Mouse (Mus musculus) heart, adult 2 months (tissue): ENCODE data around the gene Slc35e2. TPM values are rescaled to one million over a fixed set of nuclear protein-coding genes. Genes with fewer than 3 reads are reported as not detected.
A peak's percentile ranks its signal among the peaks of the same experiment; 100 is the strongest.
"Not testable (repeated sequence)": the region's sequence is repeated elsewhere in the genome, so short reads cannot be mapped to it uniquely, and the experiment has no call there.

ENCODE experiments used
- DNase-seq, 2 experiments: peaks; one replicate each; pipeline ENCODE4 v3.0.0; 2021
- H3K27ac ChIP-seq: fragments of 200-600 bp; 2 replicates; pipeline ENCODE4 v1.8.1; 2022
- H3K27me3 ChIP-seq: fragments of 200-500 bp; 2 replicates; pipeline ENCODE4 v1.6.1; 2012; ENCODE audit warnings: mild to moderate bottlenecking, low read length, inconsistent platforms, mixed read lengths; ENCODE audit not compliant: control insufficient read depth, insufficient read depth
- H3K36me3 ChIP-seq: fragments of 200-500 bp; 2 replicates; pipeline ENCODE4 v1.6.1; 2012; ENCODE audit warnings: low read length, inconsistent platforms; ENCODE audit not compliant: control insufficient read depth, insufficient read depth
- H3K4me1 ChIP-seq: fragments of 200-500 bp; 2 replicates; pipeline ENCODE4 v1.6.1; 2011; ENCODE audit warnings: low read length; ENCODE audit not compliant: control insufficient read depth, insufficient read depth
- H3K4me3 ChIP-seq: fragments of 200-600 bp; 2 replicates; pipeline ENCODE4 v1.8.1; 2022
- H3K79me2 ChIP-seq: fragments of 200-500 bp; replicated peaks from 2 replicates; pipeline ENCODE4 v1.6.1; 2012; ENCODE audit warnings: mild to moderate bottlenecking, inconsistent platforms, low read length, moderate library complexity, mixed read lengths; ENCODE audit not compliant: control insufficient read depth, insufficient read depth
- H3K9ac ChIP-seq: fragments of 200-500 bp; 2 replicates; pipeline ENCODE4 v1.6.1; 2012; ENCODE audit warnings: low read depth, mild to moderate bottlenecking, control low read depth, inconsistent platforms, low read length, mixed read lengths
- CTCF ChIP-seq: fragments of 200-600 bp; IDR thresholded peaks from 2 replicates; pipeline ENCODE4 v1.8.1; 2022; ENCODE audit warnings: antibody characterized with exemption, mild to moderate bottlenecking, moderate library complexity
- EP300 ChIP-seq: fragments of 200-500 bp; IDR thresholded peaks from 2 replicates; pipeline ENCODE4 v1.6.1; 2011; ENCODE audit warnings: low read depth, low read length, control low read depth; ENCODE audit not compliant: insufficient read depth
- POLR2A ChIP-seq: fragments of 200-500 bp; IDR thresholded peaks from 2 replicates; pipeline ENCODE4 v1.6.1; 2011; ENCODE audit warnings: mild to moderate bottlenecking, low read depth, low read length, control low read depth; ENCODE audit not compliant: insufficient read depth
- WGBS: fragments of 180-500 bp; shearing (Covaris S2); methylation state at CpG from one replicate; pipeline ENCODE4 v1.1.7; 2018; 5-methylcytosine and 5-hydroxymethylcytosine counted together
- intact Hi-C: fragments of 180-260 bp; cut with DNase I; formaldehyde crosslinking; loops from one replicate; pipeline ENCODE4 v1.15.1; 2025
- polyA plus RNA-seq: library from polyadenylated mRNA; depleted of rRNA; stranded (reverse); fragments of >200 nt; gene quantifications from 2 replicates; pipeline ENCODE4 v1.2.3, GENCODE M21; 2012
- total RNA-seq, 2 experiments: library from RNA; stranded (reverse); gene quantifications; 2 replicates each; pipeline ENCODE4 v1.2.3; 2021

The Slc35e2 gene
- total and polyA plus RNA-seq, 3 experiments, result 4.1 to 8.2 (median 6.3) TPM

- Histone ChIP-seq H3K4me1 (peaks cover 25% of the 10 kb centered on the region), H3K9ac (peak overlapping the region; percentile 88), H3K27ac (peak overlapping the region; percentile 97), H3K4me3 (peak overlapping the region; percentile 93), H3K27me3 (no peaks in the 10 kb centered on the region), H3K79me2 (peaks cover 5% of the 10 kb centered on the region; the same call in 1 of the 2 replicates), H3K36me3 (peaks cover 8% of the 10 kb centered on the region)
- DNase-seq, result peak; percentile 62 to 69
- TF ChIP-seq POLR2A (peak; percentile 33; the same call in 1 of the 2 replicates), EP300 (no peak)
- 7% methylated on average over 20 of the region's 20 CpGs for WGBS
- intact Hi-C loops, result loop anchor here (2.0 to 5.0 kb wide), 2 partner anchors 42 to 74 kb away; partner anchors contain the start of gene Gnb1
Observed at GRCm38 (mm10) chr4:155564315-155565069, 36.7 kb upstream of the Slc35e2 start.

GRCm38 (mm10) chr4:155566555-155566954 lies 34.7 kb upstream of the Slc35e2 start:
- TF ChIP-seq EP300, result no peak
- no peak for TF ChIP-seq POLR2A
- TF ChIP-seq CTCF, result no peak
- H3K27ac ChIP-seq, result no peak overlapping the region

GRCm38 (mm10) chr4:155568170-155568569 lies 33.0 kb upstream of the Slc35e2 start:
- TF ChIP-seq POLR2A (no peak), CTCF (peak; percentile 90), EP300 (no peak)
- Histone ChIP-seq H3K79me2 (peaks cover 8% of the 10 kb centered on the region), H3K9ac (no peak overlapping the region), H3K4me1 (peaks cover 19% of the 10 kb centered on the region), H3K4me3 (no peak overlapping the region), H3K27me3 (no peaks in the 10 kb centered on the region), H3K36me3 (peaks cover 3% of the 10 kb centered on the region), H3K27ac (no peak overlapping the region)
- DNase-seq, result no peak
- intact Hi-C loops, result loop anchor here (1.0 kb wide), 1 partner anchor 87 kb away; no protein-coding TSS in a partner anchor
- WGBS, result 27% methylated on average over 2 of the region's 2 CpGs

More at GRCm38 (mm10) chr4:155566555-155566954, 34.7 kb upstream of the Slc35e2 start:
- Histone ChIP-seq H3K79me2 (peaks cover 5% of the 10 kb centered on the region; the same call in 1 of the 2 replicates), H3K36me3 (peaks cover 5% of the 10 kb centered on the region), H3K4me1 (peaks cover 23% of the 10 kb centered on the region), H3K4me3 (no peak overlapping the region), H3K9ac (no peak overlapping the region), H3K27me3 (no peaks in the 10 kb centered on the region)
- intact Hi-C loops, result no loop called here
- DNase-seq, result no peak
- WGBS, result 52% methylated on average over 8 of the region's 8 CpGs

- peaks cover 21% of the 10 kb centered on the region for H3K4me1 ChIP-seq
- H3K9ac ChIP-seq, result no peak overlapping the region
- peaks cover 8% of the 10 kb centered on the region for H3K79me2 ChIP-seq
- DNase-seq, result no peak
- H3K27me3 ChIP-seq, result no peaks in the 10 kb centered on the region
- WGBS, result 86% methylated on average over 7 of the region's 7 CpGs
- TF ChIP-seq EP300 (no peak), POLR2A (no peak), CTCF (no peak)
- H3K27ac ChIP-seq, result no peak overlapping the region
- intact Hi-C loops, result loop anchor here (1.0 kb wide), 1 partner anchor 88 kb away; no protein-coding TSS in a partner anchor
- H3K4me3 ChIP-seq, result no peak overlapping the region
- H3K36me3 ChIP-seq, result peaks cover 3% of the 10 kb centered on the region
Observed at GRCm38 (mm10) chr4:155568632-155569370, 32.4 kb upstream of the Slc35e2 start.

GRCm38 (mm10) chr4:155569818-155570217 lies 31.4 kb upstream of the Slc35e2 start:
- Histone ChIP-seq H3K27ac (no peak overlapping the region), H3K4me3 (no peak overlapping the region), H3K4me1 (peaks cover 20% of the 10 kb centered on the region), H3K36me3 (peaks cover 3% of the 10 kb centered on the region), H3K9ac (no peak overlapping the region), H3K27me3 (no peaks in the 10 kb centered on the region), H3K79me2 (peaks cover 8% of the 10 kb centered on the region)
- no peak for DNase-seq
- 85% methylated on average over 6 of the region's 6 CpGs for WGBS
- TF ChIP-seq POLR2A (no peak), EP300 (no peak), CTCF (no peak)
- intact Hi-C loops, result loop anchor here (10.0 kb wide), 1 partner anchor 205 kb away; the partner anchor contains the start of gene Prkcz

GRCm38 (mm10) chr4:155570315-155570714 lies 30.9 kb upstream of the Slc35e2 start:
- 90% methylated on average over 11 of the region's 11 CpGs for WGBS
- intact Hi-C loops, result loop anchor here (10.0 kb wide), 1 partner anchor 206 kb away; the partner anchor contains the start of gene Prkcz

More at GRCm38 (mm10) chr4:155570315-155570714, 30.9 kb upstream of the Slc35e2 start:
- H3K79me2 ChIP-seq, H3K27me3 ChIP-seq, H3K27ac ChIP-seq, H3K9ac ChIP-seq, H3K36me3 ChIP-seq, H3K4me3 ChIP-seq, DNase-seq: not testable (repeated sequence)
- peaks cover 21% of the 10 kb centered on the region for H3K4me1 ChIP-seq
